Mouse (Mus musculus) neural tube, embryonic 13.5 days (tissue): ENCODE results near the gene Cad. TPM values are rescaled to one million over a fixed set of nuclear protein-coding genes. Genes with fewer than 3 reads are reported as not detected.
"Not testable (repeated sequence)": the region's sequence is repeated elsewhere in the genome, so short reads cannot be mapped to it uniquely, and the experiment has no call there.

Experiments used
- ATAC-seq: fragments of 200-750 bp; cut with Nextera tagmentation; 2 replicates; pipeline ENCODE4 v1.8.0; 2017; ENCODE audit warnings: low read depth, mild to moderate bottlenecking, moderate TSS enrichment, moderate library complexity
- H3K27ac ChIP-seq: fragments of 300-500 bp; sonication (generic); replicated peaks from 2 replicates; pipeline ENCODE4 v1.5.1; 2015; ENCODE audit warnings: moderate library complexity, mild to moderate bottlenecking, inconsistent platforms
- H3K27me3 ChIP-seq: fragments of 300-500 bp; sonication (generic); 2 replicates; pipeline ENCODE4 v1.6.1; 2015; ENCODE audit warnings: mild to moderate bottlenecking, inconsistent platforms
- H3K36me3 ChIP-seq: fragments of 300-500 bp; sonication (generic); 2 replicates; pipeline ENCODE4 v1.6.1; 2015; ENCODE audit warnings: mild to moderate bottlenecking, inconsistent platforms
- H3K4me1 ChIP-seq: fragments of 300-500 bp; sonication (generic); replicated peaks from 2 replicates; pipeline ENCODE4 v1.6.1; 2015; ENCODE audit warnings: inconsistent platforms
- H3K4me2 ChIP-seq: fragments of 300-500 bp; sonication (generic); 2 replicates; pipeline ENCODE4 v1.6.1; 2015; ENCODE audit warnings: inconsistent platforms, mild to moderate bottlenecking, moderate library complexity
- H3K4me3 ChIP-seq: fragments of 300-500 bp; sonication (generic); 2 replicates; pipeline ENCODE4 v1.5.1; 2015; ENCODE audit warnings: mild to moderate bottlenecking, inconsistent platforms
- H3K9ac ChIP-seq: fragments of 300-500 bp; sonication (generic); 2 replicates; pipeline ENCODE4 v1.6.1; 2015; ENCODE audit warnings: moderate library complexity, mild to moderate bottlenecking, inconsistent platforms
- H3K9me3 ChIP-seq: fragments of 300-500 bp; sonication (generic); 2 replicates; pipeline ENCODE4 v1.6.1; 2016; ENCODE audit warnings: inconsistent platforms
- WGBS: fragments of 180-500 bp; shearing (Covaris S2); methylation state at CpG from one replicate; pipeline ENCODE4 v1.1.7; 2015; 5-methylcytosine and 5-hydroxymethylcytosine counted together
- polyA plus RNA-seq: library from polyadenylated mRNA; unstranded; fragments of >200 nt; fragmentation: Nextera tagmentation; extraction: Ambion mirVana; gene quantifications from 2 replicates; pipeline ENCODE4 v1.2.1, GENCODE M21; 2015

The Cad gene
- polyA plus RNA-seq, 1 experiment from 2014 or later, result 13.4 TPM

DNA sequence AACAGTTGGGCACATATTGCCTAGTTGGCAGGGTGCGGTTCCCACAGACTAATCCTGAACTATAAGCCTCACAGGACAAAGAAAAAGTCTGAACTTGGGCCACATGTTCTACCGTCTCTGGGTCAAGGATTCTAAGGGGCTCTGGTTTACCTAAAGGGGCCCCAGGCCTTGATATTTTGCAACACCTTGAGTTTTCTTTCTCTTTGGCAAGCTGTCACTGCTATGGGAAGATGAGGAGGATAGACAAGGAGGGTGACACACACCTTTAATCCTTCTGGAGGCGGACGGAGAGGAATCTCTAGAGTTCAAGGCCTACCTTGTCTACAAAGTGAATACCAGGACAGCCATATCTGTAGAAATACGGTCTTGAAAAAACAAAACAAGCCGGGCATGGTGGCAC is 8.2 kb upstream of the Cad start:
- Histone ChIP-seq H3K27ac (no peak overlapping the region), H3K9ac (no peak overlapping the region), H3K9me3 (no peaks in the 10 kb centered on the region), H3K27me3 (no peaks in the 10 kb centered on the region), H3K4me3 (no peak overlapping the region), H3K36me3 (peaks cover 35% of the 10 kb centered on the region), H3K4me1 (peaks cover 15% of the 10 kb centered on the region), H3K4me2 (no peak overlapping the region)
- WGBS, result 95% methylated on average over 6 of the region's 6 CpGs
- no peak for ATAC-seq

DNA sequence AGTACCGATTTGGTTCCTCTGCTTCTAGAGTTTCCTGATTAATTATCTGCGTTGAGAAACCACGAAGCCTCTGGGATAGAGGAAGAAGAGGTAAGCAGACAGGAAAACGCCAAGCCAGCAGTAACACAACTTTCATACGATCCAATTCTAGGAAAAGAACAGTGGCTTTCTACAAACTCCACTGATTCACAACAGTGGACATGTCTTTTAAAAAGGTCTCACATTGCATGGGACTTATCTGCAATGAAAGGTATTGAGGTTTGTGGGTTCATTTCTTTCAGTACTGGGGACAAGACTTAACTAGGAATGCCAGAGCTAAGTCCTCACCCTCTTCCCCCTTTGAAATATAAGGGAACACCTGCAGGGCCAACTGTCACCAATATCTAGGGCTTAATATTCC is 7.5 kb upstream of the Cad start:
- H3K27me3 ChIP-seq, result no peaks in the 10 kb centered on the region
- peak overlapping the region; percentile 73 for H3K4me3 ChIP-seq
- ATAC-seq, result no peak
- H3K27ac ChIP-seq, result no peak overlapping the region
- H3K9me3 ChIP-seq, result no peaks in the 10 kb centered on the region
- H3K4me1 ChIP-seq, result peaks cover 15% of the 10 kb centered on the region
- H3K9ac ChIP-seq, result peak overlapping the region; percentile 90
- 83% methylated on average over 5 of the region's 5 CpGs for WGBS
- H3K36me3 ChIP-seq, result peaks cover 32% of the 10 kb centered on the region
- H3K4me2 ChIP-seq, result peak overlapping the region; percentile 80

DNA sequence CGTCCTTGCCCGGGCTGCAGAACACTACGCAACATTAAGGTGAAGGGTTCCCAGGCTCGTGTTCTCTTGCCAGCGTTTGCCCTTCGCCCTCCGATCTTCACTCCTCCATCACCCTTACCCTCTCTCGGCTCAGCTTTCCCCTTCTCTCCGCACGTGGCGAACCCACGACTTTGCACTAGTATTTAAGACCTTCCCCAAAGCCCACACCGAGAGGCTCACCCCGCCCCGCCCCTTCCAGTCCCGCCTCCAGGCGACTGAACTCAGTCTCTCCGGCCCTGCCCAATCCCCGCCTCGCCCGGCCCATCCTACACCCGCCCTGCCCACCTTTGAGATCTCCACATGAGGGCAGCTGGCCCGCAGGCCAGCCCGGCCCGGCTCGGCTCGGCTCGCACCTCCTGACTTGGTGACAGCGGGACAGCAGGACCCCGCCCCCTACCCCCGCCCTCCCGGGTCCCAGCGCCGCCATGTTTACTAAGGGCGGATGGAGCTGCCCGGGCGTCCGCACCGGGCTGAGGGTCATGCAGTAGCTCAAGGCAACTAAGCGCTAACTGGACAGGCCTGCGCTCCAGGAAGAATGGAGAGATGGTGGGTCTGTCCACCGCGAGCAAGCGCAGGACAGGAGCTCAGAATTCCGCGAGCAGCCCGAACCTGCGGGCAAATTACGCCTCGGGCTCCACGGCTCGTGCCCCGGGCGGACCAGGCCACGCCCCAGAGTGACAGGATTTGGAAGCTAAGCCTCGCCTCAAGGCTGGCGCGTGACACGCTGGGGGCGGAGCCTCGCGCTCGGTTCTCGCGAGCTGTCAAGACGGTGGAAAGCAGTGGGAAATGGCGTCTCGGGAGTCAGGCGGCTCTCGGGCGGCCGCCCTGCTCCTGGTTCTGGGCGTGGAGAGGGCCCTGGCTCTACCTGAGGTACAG is 6.5 kb upstream of the Cad start, which contains the start of gene Atraid:
TSS of gene Atraid (plus strand) at position 465 of the 915 bp plus-strand sequence.
- Histone ChIP-seq H3K27me3 (no peaks in the 10 kb centered on the region), H3K4me2 (peak within 1 kb of the TSS; percentile 80), H3K9me3 (no peaks in the 10 kb centered on the region), H3K4me3 (peak within 1 kb of the TSS; percentile 73), H3K27ac (peak within 1 kb of the TSS; percentile 93), H3K36me3 (peaks cover 28% of the 10 kb centered on the region), H3K4me1 (peaks cover 15% of the 10 kb centered on the region), H3K9ac (peak within 1 kb of the TSS; percentile 90)
- under 1% methylated on average over 73 of the region's 73 CpGs for WGBS
- peak; percentile 98 for ATAC-seq

DNA sequence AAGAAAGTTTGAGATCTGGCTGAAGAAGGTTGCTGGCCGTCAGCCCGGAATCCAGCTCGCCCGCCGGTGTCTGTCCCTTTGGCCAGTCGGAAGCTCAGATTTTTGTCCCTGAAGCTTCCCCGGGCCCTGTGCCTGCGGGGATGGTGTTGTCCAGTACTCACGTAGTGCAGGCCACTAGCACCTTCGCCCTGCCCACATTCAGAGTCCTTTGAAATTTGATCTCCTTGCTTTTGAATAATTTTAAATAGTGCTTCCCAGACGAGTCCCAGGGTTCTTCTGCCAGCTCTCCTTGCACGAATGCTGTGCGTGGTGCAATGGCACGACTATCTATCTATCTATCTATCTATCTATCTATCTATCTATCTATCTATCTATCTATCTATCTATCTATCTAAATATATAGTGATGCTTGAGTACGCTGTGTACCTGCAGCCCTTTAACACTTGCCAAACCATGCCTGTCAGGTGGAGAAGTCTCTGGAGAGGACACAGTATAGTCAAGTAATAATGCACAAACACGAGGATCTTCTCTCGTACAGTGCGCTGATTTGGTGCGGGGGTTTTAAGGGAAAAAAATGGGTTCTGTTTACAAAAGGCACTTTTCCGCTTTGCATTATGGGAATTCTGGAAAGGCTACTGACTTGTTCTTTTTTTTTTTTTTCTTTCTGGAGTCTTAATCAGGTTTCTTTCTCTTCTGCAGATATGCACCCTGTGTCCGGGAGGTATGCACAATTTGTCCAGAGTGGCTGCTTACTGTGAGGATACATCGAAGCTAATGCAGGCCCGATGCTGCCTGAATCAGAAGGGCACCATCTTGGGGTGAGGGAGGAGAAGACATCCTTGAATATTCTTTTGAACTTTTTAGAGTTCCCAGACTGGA is 5.6 kb upstream of the Cad start, which contains the start of gene Slc5a6:
TSS of gene Slc5a6 (minus strand) at position 162 of the 879 bp plus-strand sequence.
- Histone ChIP-seq H3K36me3 (peaks cover 19% of the 10 kb centered on the region), H3K9me3 (no peaks in the 10 kb centered on the region), H3K4me3 (peak within 1 kb of the TSS; percentile 73), H3K9ac (peak within 1 kb of the TSS; percentile 90), H3K4me1 (peaks cover 22% of the 10 kb centered on the region), H3K27me3 (no peaks in the 10 kb centered on the region), H3K27ac (peak within 1 kb of the TSS; percentile 93), H3K4me2 (peak within 1 kb of the TSS; percentile 80)
- ATAC-seq, result peak; percentile 55
- under 1% methylated on average over 23 of the region's 23 CpGs for WGBS

DNA sequence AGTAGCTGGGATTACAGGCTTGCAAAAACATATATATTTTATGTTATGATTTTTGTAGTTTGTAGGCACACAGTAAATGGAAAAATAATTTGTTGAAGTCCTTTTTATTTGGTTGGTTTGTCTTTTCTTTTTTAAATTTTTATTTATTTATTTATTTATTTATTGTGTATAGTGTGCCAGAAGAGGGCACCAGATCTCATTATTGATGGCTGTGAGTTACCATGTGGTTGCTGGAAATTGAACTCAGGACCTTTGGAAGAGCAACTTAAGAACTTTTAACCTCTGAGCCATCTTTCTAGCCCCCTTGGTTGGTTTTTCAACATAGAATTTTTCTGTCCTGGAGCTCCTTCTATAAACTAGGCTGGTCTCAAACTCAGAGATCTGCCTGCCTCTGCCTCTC is 4.2 kb upstream of the Cad start:
- Histone ChIP-seq H3K4me3 (no peak overlapping the region), H3K9ac (no peak overlapping the region), H3K36me3 (peaks cover 10% of the 10 kb centered on the region), H3K27me3 (no peaks in the 10 kb centered on the region), H3K27ac (no peak overlapping the region), H3K4me2 (no peak overlapping the region), H3K4me1 (peaks cover 31% of the 10 kb centered on the region), H3K9me3 (no peaks in the 10 kb centered on the region)
- no peak for ATAC-seq

DNA sequence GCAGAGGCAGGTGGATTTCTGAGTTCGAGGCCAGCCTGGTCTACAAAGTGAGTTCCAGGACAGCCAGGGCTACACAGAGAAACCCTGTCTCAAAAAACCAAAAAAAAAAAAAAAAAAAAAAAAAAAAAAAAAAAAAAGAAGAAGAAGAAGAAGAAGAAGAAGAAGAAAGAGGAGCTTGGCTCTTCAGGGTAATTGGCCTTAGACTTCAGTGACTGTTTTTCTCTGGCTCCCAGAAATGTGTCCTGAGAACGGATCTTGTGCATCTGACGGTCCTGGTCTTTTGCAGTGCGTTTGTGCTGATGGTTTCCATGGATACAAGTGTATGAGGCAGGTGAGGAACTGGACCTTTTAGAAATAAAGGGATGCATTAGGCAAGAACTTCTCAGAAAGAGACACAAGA is 852 bp upstream of the Cad start:
- not testable (repeated sequence) for ATAC-seq, H3K9me3 ChIP-seq, H3K27me3 ChIP-seq
- Histone ChIP-seq H3K4me2 (peak overlapping the region; percentile 97), H3K36me3 (peaks cover 24% of the 10 kb centered on the region), H3K4me3 (peak overlapping the region; percentile 66), H3K4me1 (peaks cover 29% of the 10 kb centered on the region), H3K9ac (peak overlapping the region; percentile 86), H3K27ac (peak overlapping the region; percentile 84)
- 53% methylated on average over 4 of the region's 4 CpGs for WGBS

DNA sequence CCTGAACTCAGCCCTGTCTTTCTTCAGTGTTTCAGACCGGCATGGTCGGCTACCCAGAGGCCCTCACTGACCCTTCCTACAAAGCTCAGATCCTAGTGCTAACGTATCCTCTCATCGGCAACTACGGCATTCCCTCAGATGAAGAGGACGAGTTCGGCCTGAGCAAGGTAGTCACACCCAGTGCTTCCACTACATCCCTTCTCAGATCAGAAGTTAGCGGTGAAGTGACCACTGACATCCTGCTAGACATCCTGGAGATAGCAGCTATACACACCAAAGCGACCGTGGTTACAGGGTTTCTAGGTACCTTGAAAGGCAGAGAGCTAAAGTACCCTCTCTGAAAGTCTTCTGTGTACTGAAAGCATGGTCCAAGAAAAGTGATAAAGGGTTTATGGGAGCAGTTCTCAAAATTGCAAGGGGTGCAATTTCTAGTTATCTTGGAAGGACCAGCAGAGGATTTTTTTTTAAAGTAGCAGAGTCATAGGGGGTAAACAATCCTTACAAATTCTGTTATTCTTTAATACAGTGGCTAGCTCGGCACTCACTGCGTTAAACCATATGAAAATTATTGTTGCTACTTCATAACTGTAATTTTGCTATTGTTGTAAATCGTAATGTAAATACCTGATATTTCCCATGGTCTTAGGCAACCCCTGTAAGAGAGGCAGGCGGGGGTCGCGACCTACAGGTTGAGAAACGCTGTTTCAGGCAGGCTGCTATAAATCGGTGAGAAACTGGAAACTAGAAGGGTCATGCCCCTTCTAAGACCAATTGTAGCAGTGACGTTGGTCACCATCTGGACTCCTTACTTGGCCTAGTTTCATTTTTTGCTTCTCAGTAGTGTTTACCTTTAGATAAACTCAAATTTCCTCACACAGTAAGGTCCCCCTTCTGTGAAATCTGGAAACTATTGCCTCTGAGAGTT is 898 bp downstream of the Cad start:
- peaks cover 23% of the 10 kb centered on the region for H3K4me1 ChIP-seq
- H3K4me2 ChIP-seq, result peak overlapping the region; percentile 97
- peak overlapping the region; percentile 66 for H3K4me3 ChIP-seq
- no peaks in the 10 kb centered on the region for H3K27me3 ChIP-seq
- WGBS, result 17% methylated on average over 19 of the region's 19 CpGs
- H3K9me3 ChIP-seq, result no peaks in the 10 kb centered on the region
- H3K36me3 ChIP-seq, result peaks cover 42% of the 10 kb centered on the region
- no peak; the same call in 1 of the 2 replicates for ATAC-seq
- H3K9ac ChIP-seq, result peak overlapping the region; percentile 86
- H3K27ac ChIP-seq, result peak overlapping the region; percentile 84

DNA sequence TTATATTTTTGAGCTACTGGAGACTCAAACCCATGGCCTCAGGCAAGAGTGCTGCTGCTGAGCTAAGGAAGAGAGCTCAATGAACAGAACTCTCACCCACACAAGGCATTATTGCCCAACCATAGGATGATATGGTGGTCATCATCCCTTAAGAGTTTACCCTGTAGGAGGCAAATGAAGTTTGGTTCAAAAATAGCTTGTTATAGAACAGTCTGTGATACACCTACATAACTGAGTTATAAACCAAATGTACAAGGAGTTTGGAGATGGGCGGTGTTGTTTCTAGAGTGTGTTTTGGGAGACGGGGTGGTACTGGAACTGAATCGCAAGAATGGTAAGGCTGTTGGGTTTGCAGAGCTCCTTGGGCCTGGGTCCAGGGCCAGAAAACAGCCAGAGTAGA is 15.2 kb downstream of the Cad start:
- no peak for ATAC-seq
- Histone ChIP-seq H3K9me3 (no peaks in the 10 kb centered on the region), H3K27ac (no peak overlapping the region), H3K4me3 (no peak overlapping the region), H3K4me1 (no peaks in the 10 kb centered on the region), H3K4me2 (no peak overlapping the region), H3K27me3 (no peaks in the 10 kb centered on the region), H3K36me3 (peaks cover 91% of the 10 kb centered on the region), H3K9ac (no peak overlapping the region)
- 96% methylated on average over 3 of the region's 3 CpGs for WGBS

DNA sequence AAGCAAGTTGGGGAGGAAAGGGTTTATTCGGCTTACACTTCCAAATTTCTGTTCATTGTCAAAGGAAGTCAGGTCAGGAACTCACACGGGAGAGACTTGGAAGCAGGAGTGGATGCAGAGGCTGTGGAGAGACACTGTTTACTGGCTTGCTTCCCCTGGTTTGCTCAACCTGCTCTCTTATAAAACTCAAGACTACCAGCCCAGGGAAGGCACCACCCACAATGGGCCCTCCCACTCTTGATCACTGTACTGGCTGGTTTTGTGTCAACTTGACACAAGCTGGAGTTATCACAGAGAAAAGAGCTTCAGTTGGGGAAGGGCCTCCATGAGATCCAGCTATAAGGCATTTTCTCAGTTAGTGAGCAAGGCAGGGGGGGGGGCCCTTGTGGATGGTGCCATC is 16.5 kb downstream of the Cad start:
- no peak overlapping the region for H3K4me3 ChIP-seq
- no peaks in the 10 kb centered on the region for H3K4me1 ChIP-seq
- H3K4me2 ChIP-seq, result no peak overlapping the region
- peaks cover 100% of the 10 kb centered on the region for H3K36me3 ChIP-seq
- H3K9me3 ChIP-seq, result no peaks in the 10 kb centered on the region
- H3K27me3 ChIP-seq, result no peaks in the 10 kb centered on the region
- ATAC-seq, result no peak
- no peak overlapping the region for H3K27ac ChIP-seq
- H3K9ac ChIP-seq, result no peak overlapping the region
- 97% methylated on average over 2 of the region's 2 CpGs for WGBS

DNA sequence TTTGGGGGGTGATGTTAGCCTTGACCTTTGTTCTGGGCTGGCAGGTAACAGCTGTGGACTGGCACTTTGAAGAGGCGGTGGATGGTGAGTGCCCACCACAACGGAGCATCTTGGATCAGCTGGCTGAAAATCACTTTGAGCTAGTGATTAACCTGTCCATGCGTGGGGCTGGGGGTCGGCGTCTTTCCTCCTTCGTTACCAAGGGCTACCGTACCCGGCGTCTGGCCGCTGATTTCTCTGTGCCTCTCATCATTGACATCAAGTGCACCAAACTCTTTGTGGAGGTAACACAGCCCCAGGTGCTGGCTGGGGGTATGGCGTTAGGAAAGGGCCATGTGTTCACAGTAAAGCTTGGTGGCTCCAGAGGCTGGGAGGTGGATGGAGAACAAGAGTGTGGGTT is 17.2 kb downstream of the Cad start:
- no peaks in the 10 kb centered on the region for H3K4me1 ChIP-seq
- no peaks in the 10 kb centered on the region for H3K9me3 ChIP-seq
- no peak overlapping the region for H3K4me3 ChIP-seq
- WGBS, result 93% methylated on average over 11 of the region's 11 CpGs
- H3K4me2 ChIP-seq, result no peak overlapping the region
- no peaks in the 10 kb centered on the region for H3K27me3 ChIP-seq
- no peak for ATAC-seq
- H3K9ac ChIP-seq, result no peak overlapping the region
- peaks cover 100% of the 10 kb centered on the region for H3K36me3 ChIP-seq
- H3K27ac ChIP-seq, result no peak overlapping the region

DNA sequence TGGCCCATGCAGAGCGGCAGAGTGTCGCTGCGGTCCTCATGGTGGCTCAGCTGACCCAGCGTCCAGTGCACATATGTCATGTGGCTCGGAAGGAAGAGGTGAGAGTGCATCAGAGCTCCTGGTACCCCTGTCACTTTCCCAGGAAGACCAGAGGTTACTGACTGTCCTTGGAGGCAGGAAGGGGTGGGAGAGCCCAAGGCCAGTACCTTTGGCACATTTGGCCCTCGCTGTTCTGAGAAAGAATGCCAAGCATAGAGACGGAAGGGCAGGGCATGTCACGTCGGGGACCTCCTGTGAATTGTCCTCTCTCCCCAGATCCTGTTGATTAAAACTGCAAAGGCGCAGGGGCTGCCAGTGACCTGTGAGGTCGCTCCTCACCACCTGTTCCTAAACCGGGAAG is 18.6 kb downstream of the Cad start:
- Histone ChIP-seq H3K4me3 (no peak overlapping the region), H3K36me3 (peaks cover 100% of the 10 kb centered on the region), H3K27me3 (no peaks in the 10 kb centered on the region), H3K4me2 (no peak overlapping the region), H3K27ac (no peak overlapping the region), H3K9me3 (no peaks in the 10 kb centered on the region), H3K9ac (no peak overlapping the region), H3K4me1 (no peaks in the 10 kb centered on the region)
- WGBS, result 91% methylated on average over 12 of the region's 12 CpGs
- no peak for ATAC-seq
